Mouse (Mus musculus) kidney, postnatal 36 days (tissue): ENCODE results near the gene Crhr1.

ENCODE experiments used
- DNase-seq, 2 experiments: peaks; one replicate each; pipeline ENCODE4 v3.0.0; 2021 to 2022; ENCODE audit warnings: mixed read lengths in 2 of 2

The Crhr1 gene

DNA sequence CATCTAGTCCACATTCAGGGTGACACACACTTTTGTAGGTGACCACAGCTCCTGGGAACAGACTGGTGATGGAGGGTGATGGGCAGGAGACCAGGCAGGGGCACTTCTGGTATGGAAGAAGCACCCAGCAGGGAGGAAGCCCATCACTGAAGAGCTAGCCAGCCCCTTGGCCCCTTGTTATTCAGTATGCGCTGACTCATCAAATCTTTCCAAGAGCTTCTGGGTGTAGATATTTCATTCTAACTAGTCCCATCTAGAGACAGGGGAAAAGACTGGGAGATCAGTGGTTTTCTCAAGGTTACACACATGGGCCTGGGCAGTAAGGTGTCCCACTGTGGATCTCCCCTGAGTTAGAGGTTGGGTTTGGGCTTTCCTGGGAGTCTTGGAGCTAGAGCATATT lies 12.3 kb downstream of the Crhr1 start:
- no peak for DNase-seq

GRCm38 (mm10) chr11:104148787-104149186 lies 16.1 kb downstream of the Crhr1 start:
- no peak for DNase-seq

DNA sequence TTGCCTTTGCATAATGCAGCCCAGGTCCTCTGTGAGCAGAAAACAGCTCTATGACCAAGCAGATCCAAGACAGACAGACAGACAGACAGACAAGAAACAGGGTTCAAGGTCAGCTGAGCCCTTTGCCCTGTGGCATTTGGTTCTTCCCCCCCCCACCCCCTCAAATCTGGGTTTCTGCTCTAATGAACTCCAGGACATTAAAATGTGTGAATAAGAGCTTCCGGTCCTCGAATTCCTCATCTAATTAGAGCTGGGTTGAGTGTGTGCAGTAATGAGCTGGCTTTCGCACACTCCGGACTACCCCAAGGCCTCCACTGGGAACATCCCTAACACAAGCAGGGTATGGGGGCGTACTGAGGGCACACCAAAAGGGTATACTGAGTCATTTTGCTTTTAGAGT lies 18.3 kb downstream of the Crhr1 start:
- DNase-seq = no peak

GRCm38 (mm10) chr11:104154332-104154731 lies 21.7 kb downstream of the Crhr1 start:
- DNase-seq = no peak

- DNase-seq = no peak
Measured at GRCm38 (mm10) chr11:104154820-104155635, 22.4 kb downstream of the Crhr1 start.

DNA sequence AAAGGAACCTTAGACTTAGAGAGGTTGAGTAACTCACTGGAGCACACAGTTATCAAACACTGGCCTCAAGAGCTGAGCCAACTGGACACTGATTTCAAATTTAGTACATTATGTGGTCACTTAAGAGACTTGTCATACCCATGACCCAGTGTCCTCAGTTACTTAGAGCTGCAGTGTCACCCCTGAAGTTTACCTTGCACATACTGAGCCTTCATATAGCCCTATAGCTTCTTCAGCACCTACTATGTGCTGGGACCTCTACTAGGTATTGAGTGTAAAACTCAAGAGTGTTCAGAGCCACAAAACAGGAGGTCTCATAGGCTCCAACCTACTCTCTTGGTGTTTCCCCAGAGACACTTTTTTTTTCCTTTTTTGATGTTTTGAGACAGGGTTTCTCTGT lies 23.2 kb downstream of the Crhr1 start:
- DNase-seq = no peak

- no peak for DNase-seq
Measured at GRCm38 (mm10) chr11:104156391-104156790, 23.7 kb downstream of the Crhr1 start.

- peak; percentile 5 to 47 for DNase-seq
Measured at GRCm38 (mm10) chr11:104157603-104158259, 25.1 kb downstream of the Crhr1 start.

DNA sequence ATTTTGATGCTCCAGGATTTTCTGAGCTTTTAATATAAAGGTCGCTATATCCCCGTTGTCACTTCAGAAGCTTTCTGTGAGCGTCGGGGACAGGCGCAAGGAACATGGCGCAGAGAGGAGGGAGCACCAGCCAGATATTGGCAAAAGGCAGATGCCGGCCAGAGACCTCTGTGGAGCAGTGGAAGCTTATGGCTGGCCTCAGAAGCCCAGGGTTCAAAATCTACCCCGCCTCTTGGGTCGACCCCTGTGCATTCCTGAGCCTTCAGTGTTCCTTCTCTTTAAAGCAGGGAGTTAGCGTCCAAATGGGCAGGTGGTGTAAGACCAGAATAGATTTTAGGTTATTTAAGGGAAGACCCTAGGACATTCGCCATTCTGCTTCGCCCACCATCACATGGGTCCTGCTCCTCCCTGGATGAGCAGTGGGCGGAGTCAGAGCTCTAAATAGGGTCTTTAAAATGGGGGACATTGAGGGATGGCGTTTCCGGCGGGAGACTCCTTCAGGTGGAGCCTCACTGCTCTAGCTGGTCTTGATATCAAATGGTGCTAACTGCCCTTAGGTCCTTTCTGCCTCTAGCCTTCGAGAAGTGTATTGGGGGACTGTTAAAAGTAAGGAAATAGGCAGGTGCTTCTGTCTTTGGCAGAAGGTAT lies 25.7 kb downstream of the Crhr1 start:
- no peak for DNase-seq

- no peak for DNase-seq
Measured at GRCm38 (mm10) chr11:104159769-104160272, 27.2 kb downstream of the Crhr1 start.

GRCm38 (mm10) chr11:104161153-104161552 lies 28.5 kb downstream of the Crhr1 start:
- DNase-seq = no peak

GRCm38 (mm10) chr11:104164257-104164656 lies 31.6 kb downstream of the Crhr1 start:
- no peak for DNase-seq

DNA sequence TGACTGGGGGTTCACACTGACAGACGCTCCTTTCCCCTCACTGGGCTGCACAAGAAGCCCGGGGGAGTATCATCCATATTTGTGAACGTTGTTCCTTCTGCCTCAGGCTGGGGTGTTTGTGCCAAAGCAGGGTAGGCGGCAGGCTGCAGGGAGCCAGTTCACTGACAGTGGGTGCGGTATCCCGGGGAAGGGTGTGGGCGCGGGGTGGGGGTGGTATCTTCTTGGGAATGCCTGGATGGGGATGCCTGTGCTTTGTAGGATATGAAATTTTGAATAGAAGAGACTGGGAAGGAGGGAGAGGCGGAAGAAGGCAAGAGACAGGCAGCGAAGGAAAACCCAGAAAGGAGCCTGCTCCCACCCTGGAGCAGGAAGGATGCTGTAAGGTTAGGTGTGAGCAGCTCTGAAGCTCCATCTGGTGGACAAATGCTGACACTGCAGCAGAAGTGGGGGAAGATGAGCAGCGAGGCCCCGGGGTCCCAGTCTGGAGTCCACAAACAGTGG lies 38.7 kb downstream of the Crhr1 start:
- peak; percentile 23 to 75 for DNase-seq

DNA sequence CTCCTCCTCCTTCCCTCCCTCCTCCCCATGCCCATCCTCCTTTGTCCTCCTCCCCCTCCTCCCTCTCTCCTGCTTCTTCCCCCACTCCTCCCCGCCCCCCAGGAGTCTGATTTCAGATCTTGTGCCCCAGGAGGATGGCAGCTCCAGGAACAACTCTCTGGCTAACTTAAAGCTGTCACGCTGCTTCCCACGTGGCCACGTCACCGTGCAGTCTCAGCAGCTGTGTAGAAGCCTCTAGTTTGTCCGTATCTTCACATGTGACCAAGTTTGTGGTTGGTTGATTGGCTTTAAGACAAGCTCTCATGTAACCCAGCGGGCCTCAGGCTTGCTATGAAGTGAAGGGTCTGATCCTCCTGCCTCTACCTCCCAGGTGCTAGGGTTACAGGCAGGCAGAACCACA lies 46.2 kb downstream of the Crhr1 start:
- DNase-seq = no peak

DNA sequence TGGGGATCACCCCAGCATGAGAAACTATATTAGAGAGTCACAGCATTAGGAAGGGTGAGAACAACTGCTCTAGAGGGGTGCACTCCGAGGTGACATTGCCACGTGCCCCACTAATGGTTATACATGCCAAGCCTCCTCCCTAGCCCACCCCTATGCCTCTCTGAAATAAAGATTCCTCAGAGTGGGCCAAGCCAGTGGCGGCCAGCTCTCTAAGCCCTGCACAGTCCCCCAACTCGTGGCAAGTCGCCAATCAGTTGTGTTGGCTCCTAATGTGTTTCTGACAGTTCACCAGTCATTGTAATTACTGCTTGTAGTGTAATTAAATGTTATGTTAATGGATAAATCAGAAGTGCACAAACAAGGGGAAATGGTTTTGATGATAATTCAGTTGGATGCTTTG lies 47.1 kb downstream of the Crhr1 start:
- DNase-seq = no peak

GRCm38 (mm10) chr11:104182141-104182540 lies 49.5 kb downstream of the Crhr1 start:
- DNase-seq = no peak

DNA sequence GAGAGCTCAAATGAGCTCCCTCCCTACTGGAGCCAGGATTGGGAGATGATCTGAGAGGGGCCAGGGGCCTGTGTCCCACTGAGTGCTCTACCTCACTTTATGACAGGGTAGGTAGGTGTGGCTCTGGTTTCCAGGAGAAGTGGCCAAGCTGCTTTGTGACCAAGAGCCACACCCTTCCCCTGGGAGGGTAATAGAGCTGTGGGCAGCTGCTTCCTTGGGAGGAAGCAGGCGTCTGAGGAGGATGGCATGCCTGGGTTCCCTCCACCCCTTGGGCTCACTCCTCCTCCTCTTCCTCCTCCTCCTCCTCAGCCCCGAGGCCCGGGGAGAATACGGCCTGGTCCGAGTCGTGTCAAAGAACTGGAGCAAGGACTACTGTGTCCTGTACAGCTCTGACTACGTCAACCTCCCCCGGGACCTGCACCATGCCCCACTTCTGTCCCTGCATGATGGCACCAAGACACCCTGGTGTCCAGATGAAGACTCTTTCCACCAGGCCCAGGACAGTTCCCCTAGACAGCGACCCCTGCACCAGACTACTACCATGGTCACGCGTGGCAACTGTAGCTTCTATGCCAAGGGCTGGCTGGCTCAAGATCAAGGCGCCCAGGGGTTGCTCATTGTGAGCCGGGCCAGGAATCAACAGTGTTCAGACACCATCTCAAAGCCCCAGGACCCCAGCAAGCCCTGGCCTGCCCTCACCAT lies 53.6 kb downstream of the Crhr1 start, which contains the start of gene Sppl2c:
Sppl2c (plus strand) TSS at position 193 of the 702 bp plus-strand sequence.
- DNase-seq = no peak

- DNase-seq = no peak
Measured at GRCm38 (mm10) chr11:104186837-104187150, 54.1 kb downstream of the Crhr1 start.

DNA sequence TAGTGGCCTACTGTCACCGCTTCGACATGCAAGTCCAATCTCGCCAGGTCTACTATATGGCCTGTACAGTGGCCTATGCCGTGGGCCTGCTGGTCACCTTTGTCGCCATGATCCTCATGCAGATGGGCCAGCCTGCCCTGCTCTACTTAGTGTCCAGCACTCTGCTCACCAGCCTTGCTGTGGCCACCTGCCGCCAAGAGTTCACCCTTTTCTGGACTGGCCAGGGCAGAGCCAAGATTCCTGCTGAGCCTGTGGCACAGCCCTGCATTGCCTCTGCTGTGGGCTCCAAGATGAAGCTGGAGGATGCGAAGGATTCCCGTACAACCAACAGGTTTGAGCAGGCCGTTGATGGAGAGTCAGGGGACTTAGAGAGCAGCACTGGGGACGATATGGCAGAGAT lies 55.1 kb downstream of the Crhr1 start:
- no peak for DNase-seq

GRCm38 (mm10) chr11:104190008-104190407 lies 57.4 kb downstream of the Crhr1 start:
- peak; percentile 9 to 37 for DNase-seq

DNA sequence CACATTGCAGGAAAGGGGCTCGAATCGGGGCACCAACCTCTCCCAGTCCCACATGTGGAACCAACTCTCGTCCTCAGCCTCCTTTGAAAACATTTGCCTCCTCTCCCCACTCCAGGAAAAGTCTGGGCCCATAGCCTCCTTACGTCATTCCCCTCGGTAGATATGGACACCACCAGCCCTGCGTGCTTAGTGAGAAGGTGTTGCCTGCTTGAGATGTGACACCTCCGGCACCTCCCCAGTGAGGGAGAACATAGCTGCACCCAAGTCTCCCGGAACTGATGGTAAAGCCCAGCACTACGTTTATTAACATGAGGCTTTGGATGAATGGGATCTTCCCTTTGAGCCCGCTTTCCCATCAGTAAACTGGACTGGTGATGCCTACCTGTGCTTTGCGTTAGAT lies 62.7 kb downstream of the Crhr1 start:
- no peak for DNase-seq

DNA sequence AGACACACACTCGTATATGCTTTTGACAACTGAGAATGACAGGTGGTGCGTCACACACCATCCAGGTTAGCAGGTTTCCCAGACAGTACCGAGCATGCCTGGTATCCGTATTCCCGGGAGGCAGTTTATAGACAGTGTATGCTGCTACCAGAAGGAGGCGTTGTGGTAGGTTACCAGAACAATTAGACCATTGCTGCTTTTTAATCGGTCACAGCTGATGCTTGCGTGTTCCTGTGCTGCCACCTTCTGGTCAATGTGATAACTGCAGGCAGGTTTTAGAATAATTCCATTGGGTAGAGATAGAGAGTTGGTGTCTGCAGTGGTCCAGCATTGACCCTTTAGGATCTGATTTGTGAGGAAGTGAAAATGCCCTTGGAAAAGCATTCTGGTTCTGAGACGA lies 63.1 kb downstream of the Crhr1 start:
- peak; percentile 72 to 90 for DNase-seq

DNA sequence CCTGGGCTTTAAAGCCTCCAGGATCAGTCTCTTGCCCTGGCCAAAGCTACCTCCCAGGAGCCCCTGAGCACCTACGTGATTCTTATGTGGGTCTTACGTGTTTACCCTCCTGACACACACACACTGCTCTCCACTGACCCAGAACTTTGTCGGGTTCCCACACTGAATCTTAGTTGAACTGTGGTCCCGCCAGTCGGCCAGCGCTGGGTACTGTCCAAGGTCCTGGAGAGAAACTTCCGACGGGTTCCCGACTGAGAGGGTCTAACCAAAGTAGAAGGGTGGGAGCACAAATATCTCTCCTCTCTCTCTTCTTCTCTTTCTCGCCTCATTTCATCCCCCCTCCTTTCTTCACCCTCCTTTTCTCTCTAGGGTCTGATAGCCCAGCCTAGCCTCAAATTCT lies 65.2 kb downstream of the Crhr1 start:
- DNase-seq = peak in 1 of 2 experiments; percentile 78
